Mouse (Mus musculus) cerebellum, adult 2 months (tissue): Measurements from ENCODE around the gene Ugt1a9.

Source experiments
- CTCF ChIP-seq: fragments of 200-500 bp; IDR thresholded peaks from 2 replicates; pipeline ENCODE4 v1.5.1; 2011; ENCODE audit warnings: low read depth, mild to moderate bottlenecking, control low read depth, low read length, moderate library complexity, borderline replicate concordance; ENCODE audit not compliant: insufficient read depth
- POLR2A ChIP-seq: fragments of 200-500 bp; IDR thresholded peaks from 2 replicates; pipeline ENCODE4 v1.6.1; 2011; ENCODE audit warnings: low read length, control low read depth, borderline replicate concordance; ENCODE audit not compliant: insufficient read depth

DNA sequence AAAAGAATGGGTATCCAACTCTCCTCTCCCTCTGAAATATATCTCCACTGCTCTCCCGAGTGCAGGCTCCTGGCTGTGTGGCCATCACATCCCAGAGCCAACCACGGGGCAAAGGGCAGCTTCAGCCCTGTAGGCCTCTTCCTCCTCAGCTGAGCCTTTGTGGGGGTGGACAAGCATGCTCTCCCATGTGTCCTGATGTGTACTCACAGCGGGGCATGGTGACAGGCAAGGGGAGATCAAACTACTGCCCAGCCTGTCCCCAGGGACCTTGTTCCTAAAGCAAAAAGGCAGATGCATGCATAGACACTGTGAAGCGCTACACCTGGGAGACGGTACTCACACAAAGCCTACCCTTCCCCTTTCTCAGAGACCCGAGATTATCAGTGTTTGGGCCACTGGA, 189.5 kb downstream of the Ugt1a9 start:
- TF ChIP-seq POLR2A (no peak), CTCF (no peak)
